Mouse (Mus musculus): ENCODE data around the gene Heyl. TPM values are rescaled to one million over a fixed set of nuclear protein-coding genes. Genes with fewer than 3 reads are reported as not detected.

Gene Heyl
- polyA plus RNA-seq, 1 experiment from 2014 or later: 3.5 TPM

- WGBS: 92% methylated on average over 11 of the region's 11 CpGs
- H3K27me3 ChIP-seq (ENCODE audit: control insufficient read depth, insufficient read depth, low read length): no peaks in the 10 kb centered on the region
- no peak for ATAC-seq (ENCODE audit: low read depth)
- peaks cover 22% of the 10 kb centered on the region for H3K36me3 ChIP-seq (ENCODE audit: control insufficient read depth, insufficient read depth, low read length)
- no peak overlapping the region for H3K27ac ChIP-seq (ENCODE audit: low read depth, low read length)
- no peaks in the 10 kb centered on the region for H3K9me3 ChIP-seq (ENCODE audit: control insufficient read depth, low read length)
- H3K9ac ChIP-seq (replicated peaks; ENCODE audit: low read depth, low read length): no peak overlapping the region
- H3K4me3 ChIP-seq (ENCODE audit: low read depth, low read length): no peak overlapping the region
- H3K4me1 ChIP-seq (ENCODE audit: control insufficient read depth, insufficient read depth, low read length): no peaks in the 10 kb centered on the region
- H3K4me2 ChIP-seq (ENCODE audit: low read depth, low read length): no peak overlapping the region
These were observed 65.8 kb downstream of the Heyl start for GRCm38 (mm10) chr4:123298980-123299670.

Other genes with a start within 250 kb of the Heyl start
- 60.9 and 70.8 TPM in 2 replicates for gene Mycl, start 237.9 kb upstream of the Heyl start, polyA plus RNA-seq (2014; fragmentation: Nextera tagmentation; extraction: Ambion mirVana)
- 25.2 and 27.8 TPM in 2 replicates for gene Trit1, start 217.0 kb upstream of the Heyl start, polyA plus RNA-seq (2014; fragmentation: Nextera tagmentation; extraction: Ambion mirVana)
- 0.25 and 0.48 TPM in 2 replicates for gene Bmp8b, start 128.4 kb upstream of the Heyl start, polyA plus RNA-seq (2014; fragmentation: Nextera tagmentation; extraction: Ambion mirVana)
- 0.33 and 0.67 TPM in 2 replicates for gene Oxct2b, start 117.3 kb upstream of the Heyl start, polyA plus RNA-seq (2014; fragmentation: Nextera tagmentation; extraction: Ambion mirVana)
- 54.8 and 56.0 TPM in 2 replicates for gene Ppie, start 93.6 kb upstream of the Heyl start, polyA plus RNA-seq (2014; fragmentation: Nextera tagmentation; extraction: Ambion mirVana)
- 21.7 and 43.0 TPM in 2 replicates for gene Hpcal4, start 50.3 kb upstream of the Heyl start, polyA plus RNA-seq (2014; fragmentation: Nextera tagmentation; extraction: Ambion mirVana)
- gene Nt5c1a, start 32.1 kb upstream of the Heyl start, polyA plus RNA-seq (2014; fragmentation: Nextera tagmentation; extraction: Ambion mirVana): 0.22 TPM in 1 of 2 replicates, not detected in the other
- gene Pabpc4, start 28.8 kb downstream of the Heyl start, polyA plus RNA-seq (2014; fragmentation: Nextera tagmentation; extraction: Ambion mirVana): 27.3 and 30.2 TPM in 2 replicates
- not detected in 2 replicates for gene Oxct2a, start 90.1 kb downstream of the Heyl start, polyA plus RNA-seq (2014; fragmentation: Nextera tagmentation; extraction: Ambion mirVana)
- gene Bmp8a, start 109.7 kb downstream of the Heyl start, polyA plus RNA-seq (2014; fragmentation: Nextera tagmentation; extraction: Ambion mirVana): 0.35 and 0.37 TPM in 2 replicates

Measured in neural tube, embryonic 14.5 days (tissue).